Mouse (Mus musculus) small intestine, adult 2 months (tissue): ENCODE results near the gene Rras.

Experiments
- CTCF ChIP-seq: fragments of 200-500 bp; IDR thresholded peaks from 2 replicates; pipeline ENCODE4 v1.5.1; 2012; ENCODE audit warnings: low read depth, mild to moderate bottlenecking, control low read depth, inconsistent platforms, low read length, moderate library complexity, mixed read lengths; ENCODE audit not compliant: insufficient replicate concordance, insufficient read length; ENCODE audit errors: extremely low read depth
- POLR2A ChIP-seq: fragments of 200-500 bp; IDR thresholded peaks from 2 replicates; pipeline ENCODE4 v1.6.1; 2012; ENCODE audit warnings: low read depth, mild to moderate bottlenecking, control low read depth, inconsistent platforms, low read length, moderate library complexity

- TF ChIP-seq CTCF (no peak), POLR2A (no peak)
These were observed 39.2 kb downstream of the Rras start for GRCm38 (mm10) chr7:45056972-45057348.
